Mouse (Mus musculus) common myeloid progenitor, adult 5-6 weeks (primary cell): ENCODE data around the gene Exph5. TPM values are rescaled to one million over a fixed set of nuclear protein-coding genes. Genes with fewer than 3 reads are reported as not detected.

Source experiments
- ATAC-seq: replicated peaks from 2 replicates; pipeline ENCODE4 v1.8.0; 2016; ENCODE audit warnings: low read depth, mild to moderate bottlenecking, moderate TSS enrichment, inconsistent platforms; ENCODE audit not compliant: poor library complexity, severe bottlenecking
- total RNA-seq: library from RNA; stranded (forward); fragments of 200-1000, 187-1606 nt; gene quantifications from 2 replicates; pipeline ENCODE4 v1.2.3, GENCODE M21; 2017

Exph5 gene
- total RNA-seq, 1 experiment from 2014 or later, result not detected

DNA sequence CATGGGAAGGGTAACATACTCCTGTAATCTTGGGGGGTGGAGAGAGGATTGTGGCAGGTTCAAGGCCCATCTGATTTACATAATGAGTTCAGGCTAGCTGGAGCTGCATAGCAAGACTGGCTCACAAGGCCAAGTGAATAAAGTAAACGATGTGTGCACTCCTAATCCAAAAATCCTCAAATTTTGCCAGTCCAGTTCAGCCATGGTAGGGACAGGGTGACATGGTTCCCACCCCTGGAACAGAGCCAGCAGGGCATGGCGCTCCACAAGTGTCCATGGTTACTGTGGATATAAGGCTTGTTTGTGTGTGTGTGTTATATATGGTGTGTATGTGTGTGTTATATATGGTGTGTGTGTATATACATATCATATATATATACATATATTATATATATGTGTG is 48.9 kb downstream of the Exph5 start:
- no peak for ATAC-seq

DNA sequence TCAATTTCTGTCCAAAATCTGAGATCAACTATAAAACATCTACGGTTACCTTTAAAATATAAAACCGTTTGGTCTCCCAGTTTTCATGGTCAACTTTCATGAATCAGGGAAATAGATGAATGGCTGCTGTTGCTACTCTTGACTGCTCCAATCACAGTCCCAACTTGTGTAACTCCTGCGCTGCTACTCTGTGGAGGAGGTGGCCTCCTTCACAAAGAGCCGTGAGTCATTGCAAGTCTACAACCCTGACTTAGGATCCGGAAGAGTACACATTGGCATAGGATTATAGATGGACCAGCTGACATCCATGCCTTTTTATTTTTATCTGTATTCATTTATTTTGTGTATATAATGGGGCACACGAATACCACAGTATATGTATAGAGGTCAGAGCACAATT is 50.4 kb downstream of the Exph5 start:
- no peak for ATAC-seq

DNA sequence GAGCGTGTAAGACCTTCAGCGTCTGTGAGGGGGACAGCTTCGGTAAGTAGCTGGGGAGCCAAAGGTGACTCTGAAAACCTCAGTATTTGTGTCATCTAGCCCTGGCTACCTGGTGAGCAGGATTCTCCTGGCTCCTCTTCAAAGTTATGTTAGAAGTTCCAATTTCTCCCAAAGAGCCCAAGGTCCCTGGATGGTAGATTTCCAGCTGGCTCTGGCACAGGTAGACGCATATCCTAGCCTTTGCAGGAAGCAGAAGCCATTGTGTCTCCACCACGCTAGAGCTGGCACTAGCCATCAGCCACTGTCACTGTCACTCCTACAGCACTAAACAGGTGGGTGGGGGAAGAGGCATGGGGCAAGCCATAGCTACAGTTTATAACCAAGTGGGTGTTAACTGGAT is 51.7 kb downstream of the Exph5 start:
- no peak for ATAC-seq

DNA sequence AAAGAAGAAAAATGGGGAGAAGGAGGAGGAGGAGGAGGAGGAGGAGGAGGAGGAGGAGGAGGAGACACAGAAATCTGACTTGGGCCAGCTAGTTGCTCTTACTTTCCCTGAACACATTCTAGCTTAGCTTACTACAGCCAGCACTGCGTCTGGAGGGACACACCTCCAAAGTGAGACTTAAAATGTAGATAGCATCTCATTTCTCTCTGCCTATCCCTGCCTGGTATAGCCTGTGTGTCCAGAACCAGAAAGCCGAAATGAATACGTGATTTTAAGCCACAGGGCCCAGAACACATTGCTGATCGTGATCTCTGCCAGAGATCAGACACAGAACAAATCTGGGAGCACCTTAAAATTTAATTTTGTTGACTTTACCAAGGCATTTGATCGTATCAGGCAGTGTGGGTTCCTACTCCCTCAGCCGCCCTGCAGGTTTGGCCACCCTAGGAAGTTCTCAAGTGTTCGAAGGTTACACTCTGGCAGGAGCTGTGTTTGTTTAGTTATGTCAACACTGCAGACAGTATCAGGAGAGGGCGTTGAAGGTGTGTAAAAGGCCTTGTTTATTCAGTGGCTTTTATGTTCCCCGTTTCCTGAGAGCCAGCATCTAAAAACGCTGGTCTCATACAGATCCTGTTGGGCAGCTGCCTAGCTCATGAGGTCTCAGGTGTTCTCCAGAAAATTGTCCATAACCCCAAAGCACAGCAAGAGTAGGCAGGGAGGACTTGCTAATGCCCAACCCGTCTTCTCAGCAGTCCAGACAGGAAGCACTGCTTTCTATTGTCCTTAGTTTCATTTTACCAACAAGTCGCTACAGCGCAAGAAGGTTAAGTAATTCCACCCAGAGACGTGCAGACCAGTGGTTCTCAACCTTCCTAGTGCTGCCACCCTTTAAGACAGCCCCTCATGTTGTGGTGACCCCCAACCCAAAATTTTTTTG is 55.0 kb downstream of the Exph5 start:
- peak; percentile 72 for ATAC-seq

DNA sequence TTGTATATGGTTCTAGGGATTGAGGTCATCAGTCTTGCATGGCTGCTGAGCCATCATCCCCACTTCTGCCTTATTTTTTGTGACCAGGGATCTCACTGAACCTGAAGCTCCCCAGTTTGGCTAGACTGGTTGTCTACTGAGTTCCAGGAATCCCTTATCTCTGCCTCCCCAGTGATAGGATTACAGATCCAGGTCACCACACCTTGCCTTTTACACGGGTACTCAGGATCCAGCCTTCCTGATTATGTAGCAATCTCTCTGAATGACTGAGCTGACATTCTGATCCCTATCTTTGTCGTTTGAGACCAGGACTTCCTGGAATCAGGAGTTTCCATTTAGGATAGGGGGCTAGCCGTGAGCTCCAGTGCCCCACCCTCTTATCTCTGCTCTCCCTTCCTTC is 69.9 kb downstream of the Exph5 start:
- no peak for ATAC-seq

DNA sequence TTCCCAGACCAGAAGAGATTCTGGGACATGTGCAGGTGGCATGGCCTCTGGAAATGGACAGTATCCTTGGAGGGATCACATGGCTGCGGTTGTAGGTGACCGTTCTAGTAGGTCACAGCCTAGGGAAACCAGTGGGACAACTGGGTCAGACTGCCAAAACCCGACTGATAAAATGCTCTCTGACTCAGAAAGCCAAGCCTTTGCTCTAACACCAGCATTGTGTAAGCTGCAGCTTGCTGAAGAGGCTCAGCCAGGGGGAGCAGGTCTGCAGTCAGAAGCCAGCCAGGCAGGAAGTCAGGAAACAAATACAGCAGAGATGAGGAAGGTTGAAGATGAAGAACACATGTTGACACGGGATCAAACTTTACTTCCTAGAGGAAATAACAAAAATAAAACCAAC is 74.4 kb downstream of the Exph5 start:
- ATAC-seq, result no peak

DNA sequence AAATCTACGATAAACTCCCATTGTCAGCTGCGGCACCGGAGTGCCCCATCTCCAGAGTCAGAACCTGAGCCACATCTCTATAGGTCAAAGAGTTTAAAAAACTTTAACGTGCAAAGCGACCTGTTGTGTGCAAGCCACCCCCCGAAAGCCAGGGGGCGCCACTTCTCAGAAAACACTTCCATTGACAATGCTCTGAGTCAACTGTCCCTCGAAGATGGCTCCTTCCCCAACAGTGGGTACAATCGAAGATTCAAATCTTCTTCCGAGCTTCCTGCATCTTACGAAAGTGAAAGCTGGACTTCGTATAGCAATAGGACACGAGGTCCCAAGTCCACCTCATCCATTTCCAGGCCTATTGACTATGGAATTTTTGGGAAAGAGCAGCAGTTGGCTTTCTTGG is 75.3 kb downstream of the Exph5 start:
- ATAC-seq, result no peak

DNA sequence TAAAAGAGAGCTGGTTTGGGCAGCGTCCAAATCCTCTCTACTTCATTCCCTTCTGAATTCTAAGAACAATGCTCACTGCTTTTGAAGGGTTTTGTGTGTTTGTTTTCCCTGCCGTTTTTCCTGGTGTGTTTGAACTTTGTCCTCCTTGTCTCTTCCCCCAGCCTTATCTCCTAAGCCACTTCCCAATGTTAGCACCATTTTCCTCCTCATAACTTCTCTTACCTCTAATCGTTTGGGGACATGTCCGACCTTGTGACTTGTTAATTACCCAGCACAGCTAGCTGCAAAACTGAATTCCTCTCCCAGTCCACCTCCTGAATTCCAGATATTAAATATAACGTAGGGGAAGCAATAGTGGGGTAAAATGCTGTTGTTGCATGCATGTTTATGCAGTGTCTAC is 76.1 kb downstream of the Exph5 start:
- ATAC-seq, result no peak

DNA sequence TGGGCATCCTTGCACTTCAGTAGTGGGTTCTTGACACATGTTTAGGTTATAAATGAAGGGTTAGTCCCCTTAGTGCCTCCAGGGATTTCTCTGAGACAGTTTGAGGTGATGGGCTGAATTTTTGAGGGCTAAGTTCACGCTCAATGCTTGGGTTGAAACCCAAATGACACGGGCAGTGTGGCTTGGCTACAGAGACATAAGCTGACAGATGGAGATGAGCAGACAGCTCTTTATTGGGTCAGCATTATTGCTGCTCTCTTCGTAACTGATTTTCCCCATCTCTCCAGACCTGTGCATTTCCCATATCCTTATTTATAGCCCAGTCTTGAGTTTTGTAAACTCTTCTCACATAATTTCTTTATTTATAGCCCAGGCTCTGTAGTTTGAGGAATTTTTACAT is 76.7 kb downstream of the Exph5 start:
- no peak for ATAC-seq

DNA sequence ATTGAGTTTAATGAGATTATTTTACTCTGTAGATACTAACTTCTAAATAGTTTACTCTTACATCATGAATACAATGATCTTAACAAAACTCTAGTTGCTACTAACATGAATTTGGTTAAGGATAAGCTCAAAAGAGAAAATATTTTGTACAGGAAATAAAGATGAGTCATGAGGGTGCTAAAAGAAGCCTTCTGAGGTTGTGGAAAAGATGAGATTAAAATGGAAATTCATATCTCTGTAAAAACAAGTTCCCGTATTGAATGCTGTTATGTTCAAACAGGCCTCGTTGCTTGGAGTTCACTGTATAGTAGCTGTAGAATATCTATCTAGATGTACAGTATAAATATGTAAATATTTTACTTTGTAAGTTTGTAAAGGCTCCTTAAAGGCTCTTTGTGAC is 79.1 kb downstream of the Exph5 start:
- ATAC-seq, result no peak

DNA sequence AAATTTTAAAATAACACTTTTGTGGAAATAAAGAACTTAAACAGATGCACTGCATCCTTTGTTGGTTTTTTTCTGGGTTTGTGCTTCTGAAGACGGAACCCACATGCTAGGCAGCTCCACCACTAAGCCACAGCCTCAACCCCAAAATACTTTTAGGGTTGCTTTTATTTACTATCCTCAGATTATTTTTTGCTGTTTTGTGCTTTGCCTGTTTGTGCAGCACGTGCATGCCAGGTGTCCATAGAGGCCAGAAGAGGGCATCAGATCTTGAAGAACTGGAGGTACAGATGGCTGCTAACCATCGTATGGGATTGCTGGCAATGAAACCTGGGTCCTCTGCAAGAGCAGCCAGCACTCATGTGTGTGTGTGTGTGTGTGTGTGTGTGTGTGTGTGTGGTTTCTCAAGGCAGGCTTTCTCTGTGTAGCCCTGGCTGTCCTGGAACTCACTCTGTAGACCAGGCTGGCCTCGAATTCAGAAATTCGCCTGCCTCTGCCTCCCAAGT is 79.7 kb downstream of the Exph5 start:
- no peak for ATAC-seq

DNA sequence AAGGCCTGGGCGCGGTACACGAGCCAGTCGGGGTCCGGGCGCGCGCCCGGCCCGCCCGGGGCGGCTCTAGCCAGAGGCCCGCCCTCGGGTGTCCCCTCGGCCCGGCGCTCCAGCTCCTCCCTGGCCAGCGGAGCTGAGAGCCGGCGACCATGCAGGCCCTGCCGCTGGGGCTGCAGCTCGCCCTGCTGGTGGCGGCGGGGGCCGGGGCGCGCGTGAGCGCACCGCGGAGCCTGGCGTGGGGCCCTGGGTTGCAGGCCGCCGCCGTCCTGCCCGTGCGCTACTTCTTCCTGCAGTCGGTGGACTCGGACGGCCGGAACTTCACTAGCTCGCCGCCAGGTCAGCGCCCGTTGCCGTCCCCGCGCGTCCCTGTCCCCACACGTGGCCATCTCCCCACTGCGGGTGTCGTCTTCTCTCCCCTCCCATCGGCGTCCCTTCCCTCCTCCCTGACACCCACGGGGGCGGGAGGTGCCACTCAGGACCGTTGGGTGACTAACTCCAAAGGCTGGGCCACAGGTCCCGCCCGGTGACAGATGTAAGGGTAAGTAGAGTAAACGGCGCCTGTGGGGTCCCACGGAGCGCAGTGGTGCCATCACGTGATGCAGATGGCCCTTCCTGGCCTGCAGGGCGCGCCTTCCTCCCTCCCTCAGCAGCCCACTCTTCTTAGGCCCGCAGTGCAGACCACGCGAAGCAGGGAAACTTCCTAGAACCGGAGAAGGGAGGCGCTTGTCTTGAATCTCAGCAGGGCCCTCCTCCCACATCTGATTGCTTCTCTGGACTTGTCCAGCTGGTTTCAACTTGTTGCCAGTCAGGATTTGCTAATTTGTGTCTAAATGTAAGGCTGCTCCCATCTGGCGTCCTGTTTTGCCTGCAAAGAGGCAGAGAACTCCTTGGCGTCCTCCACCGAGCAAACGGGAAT is 82.7 kb downstream of the Exph5 start, which contains the start of gene Kdelc2:
Gene Kdelc2, plus strand, starts transcription at position 75 of the 916 bp plus-strand sequence.
- peak; percentile 82 for ATAC-seq

DNA sequence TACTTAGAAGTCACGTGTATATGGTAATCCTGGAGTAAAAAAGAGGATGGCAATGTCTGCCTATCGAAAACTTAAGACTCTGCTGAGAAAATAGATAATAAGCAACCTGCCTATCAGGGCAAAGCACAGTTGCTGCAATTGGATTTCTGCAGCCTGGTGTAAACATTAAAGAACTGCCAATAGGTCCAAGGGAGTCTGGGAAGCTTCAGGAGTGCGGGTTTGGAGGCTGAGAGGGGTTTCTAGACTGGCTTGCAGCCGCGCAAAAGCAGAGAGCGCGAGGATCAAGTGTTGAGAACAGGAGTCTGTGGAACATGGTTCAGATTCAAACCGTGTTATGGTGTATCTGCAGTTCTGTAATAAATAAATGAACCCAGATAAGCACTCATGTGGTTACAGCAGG is 83.4 kb downstream of the Exph5 start:
- ATAC-seq, result no peak

DNA sequence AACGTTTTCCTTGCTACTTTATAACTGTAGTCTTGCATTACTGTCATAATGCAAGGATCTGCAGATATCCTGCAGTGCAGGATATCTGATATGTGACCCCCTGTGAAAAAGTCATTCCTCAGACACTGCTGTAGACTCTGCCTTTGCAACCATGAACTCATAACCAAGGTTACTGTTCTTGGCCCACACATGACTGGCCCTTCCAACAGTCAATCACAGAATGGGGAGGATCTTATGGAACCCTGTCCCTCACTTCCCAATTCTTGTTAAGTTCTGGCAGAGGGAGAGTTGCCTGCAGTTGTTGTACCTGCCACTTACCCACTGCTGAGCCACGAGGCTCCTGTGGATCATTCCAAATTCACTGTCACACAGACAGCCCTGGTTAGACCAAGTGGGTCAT is 86.0 kb downstream of the Exph5 start:
- ATAC-seq, result no peak

DNA sequence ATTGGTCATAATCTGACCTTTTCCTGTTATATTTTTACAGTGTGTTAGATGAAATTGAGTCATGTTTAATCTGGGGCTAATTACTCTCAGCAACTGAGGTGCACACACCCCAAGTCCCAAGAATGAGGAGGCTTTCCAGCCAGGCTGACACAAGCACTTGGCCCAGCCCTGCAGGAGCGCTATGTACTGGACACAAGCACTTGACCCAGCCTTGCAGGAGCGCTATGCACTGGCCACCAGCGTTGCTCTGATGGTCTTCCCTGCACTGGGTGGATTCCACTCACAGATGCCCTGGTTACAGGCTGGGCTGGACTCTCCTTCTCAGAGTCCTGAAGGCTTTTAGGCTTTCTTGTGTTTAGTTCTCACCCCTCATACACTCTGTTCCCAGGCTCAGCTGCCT is 87.6 kb downstream of the Exph5 start:
- ATAC-seq, result no peak

DNA sequence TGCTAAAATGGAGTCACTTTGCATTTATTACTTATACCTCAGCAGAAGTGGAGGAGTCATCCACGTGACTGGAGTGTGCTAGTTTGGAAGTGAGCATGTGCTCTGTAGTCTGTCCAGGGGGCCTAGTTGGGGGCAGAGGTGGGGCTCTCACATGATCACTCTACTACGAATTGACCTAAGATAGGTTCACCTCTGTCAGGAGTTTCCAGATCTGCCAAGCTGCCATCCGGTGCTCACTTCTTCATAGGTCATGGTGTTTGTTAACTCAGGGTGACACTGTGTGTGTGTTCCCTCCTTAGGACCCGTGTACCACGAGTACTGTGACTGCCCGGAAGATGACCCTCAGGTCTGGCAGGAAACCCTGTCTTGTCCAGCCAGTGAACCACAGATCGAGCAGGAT is 88.7 kb downstream of the Exph5 start:
- no peak for ATAC-seq

DNA sequence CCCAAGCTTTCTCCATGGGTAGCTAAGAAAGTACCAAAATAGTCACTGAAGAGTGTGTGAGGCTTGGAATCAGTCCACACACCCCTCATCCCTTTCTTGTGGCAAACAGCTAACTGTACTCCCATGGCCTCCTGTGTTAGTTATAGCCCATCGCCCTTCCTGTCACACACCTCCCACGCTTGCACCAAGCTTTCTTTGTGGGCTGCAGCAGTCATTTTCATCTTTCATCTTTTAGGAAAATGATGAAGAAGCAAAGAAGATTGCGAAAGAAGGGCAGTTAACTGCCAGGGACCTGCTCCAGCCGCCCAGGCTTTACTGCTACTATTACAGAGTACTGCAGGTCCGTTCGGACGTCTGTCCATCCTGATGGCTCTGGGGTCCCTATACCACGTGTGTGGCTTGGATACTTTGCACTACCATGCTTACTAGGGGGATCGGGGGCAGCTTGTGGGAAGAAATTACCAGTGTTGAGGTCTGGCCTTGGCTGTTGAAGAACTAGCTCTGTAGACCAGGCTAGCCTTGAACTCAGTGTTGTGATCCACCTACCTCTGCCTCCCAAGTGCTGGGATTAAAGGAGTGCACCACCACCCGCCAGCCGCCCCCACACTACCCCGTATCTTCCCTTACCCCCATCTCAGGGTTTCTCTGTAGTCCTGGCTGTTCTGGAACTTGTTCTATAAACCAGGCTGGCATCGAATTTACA is 96.4 kb downstream of the Exph5 start:
- ATAC-seq, result 0 out of 2 replicates have a peak, but pooled peaks have one; percentile 9

DNA sequence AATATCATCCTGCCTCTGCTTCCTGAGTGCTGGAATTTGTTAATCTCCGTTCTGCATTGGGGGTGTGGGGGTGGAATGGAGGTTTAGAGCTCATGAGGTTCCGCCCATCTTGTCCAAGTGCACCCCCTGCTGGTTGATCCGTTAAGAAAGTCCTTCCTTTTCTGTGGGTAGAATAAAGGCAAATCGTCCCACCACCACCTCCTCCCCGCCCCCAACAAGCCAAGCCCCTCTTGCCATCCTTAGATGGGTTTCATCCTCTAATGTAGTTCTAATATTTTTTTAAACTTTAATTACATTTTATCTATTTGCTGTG is 96.9 kb downstream of the Exph5 start:
- ATAC-seq, result peak; percentile 93

DNA sequence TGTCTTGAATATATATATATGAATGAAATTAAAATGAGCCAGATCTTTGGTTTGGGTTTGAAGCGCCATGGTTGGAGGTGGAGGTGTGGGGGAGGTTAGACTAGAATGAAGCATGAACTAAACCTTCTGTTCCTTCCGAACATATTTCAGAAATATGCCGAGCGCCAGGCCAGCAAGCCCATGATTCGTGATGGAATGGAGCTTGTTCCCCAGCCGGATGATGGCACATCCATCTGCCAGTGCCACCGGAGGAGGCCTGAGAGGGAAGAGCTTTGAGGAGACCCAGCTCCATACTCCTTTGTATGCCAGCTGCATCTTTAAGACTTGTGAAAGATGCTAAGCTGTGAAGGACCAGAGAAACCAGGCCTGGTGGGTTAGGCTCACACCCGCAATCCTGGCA is 98.1 kb downstream of the Exph5 start:
- no peak for ATAC-seq

DNA sequence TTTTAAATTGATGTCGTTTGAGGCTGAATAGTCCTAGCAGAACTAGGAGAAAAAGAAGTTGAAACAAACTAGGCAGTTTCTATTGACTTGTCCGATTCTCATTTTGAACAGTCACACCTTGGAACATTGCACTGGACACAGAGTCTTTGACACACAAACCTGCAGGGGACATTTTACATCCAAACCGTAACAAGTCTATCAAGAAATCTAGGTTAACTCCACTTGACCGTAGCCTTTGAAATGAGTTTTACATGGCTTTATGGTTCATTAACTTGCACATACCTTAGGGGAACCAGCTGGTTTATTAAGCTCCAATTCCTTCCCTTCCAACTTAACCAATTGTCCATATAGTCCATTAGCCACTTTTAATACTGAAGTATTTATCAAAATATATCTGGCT is 99.2 kb downstream of the Exph5 start:
- no peak for ATAC-seq
